Mouse (Mus musculus) C2C12 (cell line): ENCODE measurements around the gene Heg1.

Experiments
- CEBPB ChIP-seq: IDR thresholded peaks from one replicate; pipeline ENCODE4 v1.6.1; 2011; ENCODE audit warnings: low read depth, mild to moderate bottlenecking, control low read depth, moderate library complexity
- CTCF ChIP-seq: IDR thresholded peaks from one replicate; pipeline ENCODE4 v1.5.1; 2011; ENCODE audit not compliant: control insufficient read depth, insufficient read depth, insufficient read length
- MAX ChIP-seq: IDR thresholded peaks from one replicate; pipeline ENCODE4 v1.6.1; 2011; ENCODE audit warnings: mild to moderate bottlenecking, control low read depth
- MYOG ChIP-seq: IDR thresholded peaks from one replicate; pipeline ENCODE4 v1.6.1; 2011; ENCODE audit not compliant: control insufficient read depth, insufficient read length; ENCODE audit errors: extremely low read depth
- USF1 ChIP-seq: IDR thresholded peaks from one replicate; pipeline ENCODE4 v1.6.1; 2011; ENCODE audit warnings: low read depth, mild to moderate bottlenecking, control low read depth, moderate library complexity

DNA sequence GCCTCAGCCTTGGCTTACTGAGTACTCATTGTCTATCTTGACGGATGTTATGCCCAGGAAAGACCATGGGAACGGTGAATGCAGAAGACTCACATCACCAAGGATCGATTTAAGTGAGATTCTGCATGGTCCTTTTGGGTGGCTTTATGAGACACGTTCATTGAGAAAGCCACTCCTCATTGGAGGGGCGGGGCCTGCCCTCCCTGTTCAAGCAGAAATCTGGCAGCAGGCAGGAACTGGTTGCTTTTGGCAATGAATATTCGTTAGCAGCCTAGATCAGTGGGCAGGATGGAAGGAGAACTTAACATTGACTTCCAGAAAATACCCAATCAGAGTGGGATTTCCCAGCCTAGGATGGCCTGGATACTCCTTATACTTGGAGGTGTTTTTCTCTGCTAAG is 56.2 kb downstream of the Heg1 start:
- no peak for TF ChIP-seq CTCF
- TF ChIP-seq MAX, result no peak
- no peak for TF ChIP-seq CEBPB
- no peak for TF ChIP-seq USF1
- no peak for TF ChIP-seq MYOG
